Mouse (Mus musculus) midbrain, embryonic 10.5 days (tissue): ENCODE results near the gene Synj1. TPM values are rescaled to one million over a fixed set of nuclear protein-coding genes. Genes with fewer than 3 reads are reported as not detected.

Experiments used
- DNase-seq: peaks from one replicate; pipeline ENCODE4 v3.0.0-alpha.2; 2017; ENCODE audit warnings: low spot score
- H3K27ac ChIP-seq: fragments of 300-500 bp; sonication (generic); replicated peaks from 2 replicates; pipeline ENCODE4 v1.5.1; 2016; ENCODE audit warnings: mild to moderate bottlenecking
- H3K27me3 ChIP-seq: fragments of 300-500 bp; sonication (generic); 2 replicates; pipeline ENCODE4 v1.6.1; 2016; ENCODE audit warnings: low read depth, mild to moderate bottlenecking; ENCODE audit not compliant: poor library complexity, severe bottlenecking
- H3K36me3 ChIP-seq: fragments of 300-500 bp; sonication (generic); 2 replicates; pipeline ENCODE4 v1.6.1; 2016; ENCODE audit warnings: mild to moderate bottlenecking, moderate library complexity
- H3K4me1 ChIP-seq: fragments of 300-500 bp; sonication (generic); 2 replicates; pipeline ENCODE4 v1.6.1; 2016
- H3K4me3 ChIP-seq: fragments of 300-500 bp; sonication (generic); 2 replicates; pipeline ENCODE4 v1.5.1; 2016; ENCODE audit warnings: mild to moderate bottlenecking, moderate library complexity
- H3K9me3 ChIP-seq: fragments of 300-500 bp; sonication (generic); replicated peaks from 2 replicates; pipeline ENCODE4 v1.6.1; 2016; ENCODE audit warnings: mild to moderate bottlenecking
- WGBS: fragments of 180-500 bp; shearing (Covaris S2); methylation state at CpG from one replicate; pipeline ENCODE4 v1.1.7; 2016; 5-methylcytosine and 5-hydroxymethylcytosine counted together
- polyA plus RNA-seq: library from polyadenylated mRNA; unstranded; fragments of >200 nt; fragmentation: Nextera tagmentation; extraction: Ambion mirVana; gene quantifications from 2 replicates; pipeline ENCODE4 v1.2.1, GENCODE M21; 2016

Gene Synj1
- polyA plus RNA-seq, result 14.8 and 18.1 TPM in 2 replicates

DNA sequence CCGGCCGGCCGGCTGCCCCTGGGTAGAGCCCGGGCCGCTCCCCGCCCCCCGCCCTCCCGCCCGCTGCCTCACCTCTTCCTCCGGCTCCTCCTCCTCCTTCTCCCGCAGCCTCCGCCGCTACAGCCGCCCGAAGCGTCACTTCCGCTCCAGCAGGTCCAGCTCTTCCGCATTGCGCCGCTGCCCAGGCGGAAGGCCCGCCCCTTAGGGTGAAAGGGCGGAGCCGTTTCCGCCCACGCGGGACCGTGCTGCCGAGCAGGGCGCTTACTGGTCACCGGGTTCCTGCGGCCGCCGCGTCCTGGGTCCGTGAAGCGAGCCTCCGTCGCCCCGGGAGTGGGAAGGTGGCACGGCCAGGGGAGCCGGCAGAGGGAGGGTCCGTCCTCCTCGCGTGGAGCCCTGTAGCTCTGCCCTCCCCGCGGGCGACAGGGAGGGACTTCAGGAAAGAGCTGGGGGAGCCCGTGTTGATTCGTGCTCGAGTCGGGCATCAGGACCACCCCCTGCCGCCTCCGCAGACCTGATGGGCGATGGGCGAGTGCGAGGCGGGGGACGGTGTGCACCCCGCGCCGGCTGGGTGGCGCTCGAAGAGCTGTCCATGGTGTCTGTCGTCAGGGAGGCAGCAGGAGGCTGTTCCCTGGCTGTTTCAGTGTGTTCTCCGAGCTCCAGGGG, at the start of gene Synj1:
Gene Synj1, minus strand, starts transcription at position 288 of the 663 bp plus-strand sequence.
- H3K36me3 ChIP-seq, result peaks cover 31% of the 10 kb centered on the region
- H3K4me1 ChIP-seq, result peaks cover 21% of the 10 kb centered on the region
- no peaks in the 10 kb centered on the region for H3K9me3 ChIP-seq
- H3K27me3 ChIP-seq, result no peaks in the 10 kb centered on the region
- peak; percentile 92 for DNase-seq
- H3K4me3 ChIP-seq, result peak within 1 kb of the TSS; percentile 88
- under 1% methylated on average over 59 of the region's 66 CpGs for WGBS
- H3K27ac ChIP-seq, result peak within 1 kb of the TSS; percentile 90

DNA sequence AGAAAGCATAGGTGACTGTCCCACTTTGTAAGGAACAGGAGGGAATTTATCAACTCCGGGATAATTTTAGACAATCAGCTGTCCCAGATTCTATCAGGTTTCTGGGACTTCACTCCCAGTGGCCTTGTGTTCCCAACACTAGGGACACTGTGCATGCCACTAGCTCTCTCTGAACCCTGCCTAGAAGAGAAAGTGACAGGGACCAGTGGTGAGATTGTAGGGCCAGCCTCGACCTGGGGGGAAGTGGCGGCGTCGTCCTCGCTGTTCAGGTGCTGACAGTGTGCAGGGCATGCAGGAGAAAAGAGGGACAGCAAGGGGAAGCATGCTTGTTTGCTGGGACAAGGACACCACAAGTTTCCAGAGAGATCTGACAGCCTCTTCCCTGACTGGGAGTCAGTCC, 46.6 kb upstream of the Synj1 start:
- DNase-seq, result no peak
- no peaks in the 10 kb centered on the region for H3K9me3 ChIP-seq
- no peak overlapping the region for H3K4me3 ChIP-seq
- WGBS, result 81% methylated on average over 6 of the region's 6 CpGs
- H3K27ac ChIP-seq, result no peak overlapping the region
- no peaks in the 10 kb centered on the region for H3K36me3 ChIP-seq
- no peaks in the 10 kb centered on the region for H3K27me3 ChIP-seq
- H3K4me1 ChIP-seq, result no peaks in the 10 kb centered on the region

GRCm38 (mm10) chr16:91057261-91057660, 46.2 kb upstream of the Synj1 start:
- H3K4me1 ChIP-seq, result no peaks in the 10 kb centered on the region
- WGBS, result 94% methylated on average over 4 of the region's 4 CpGs

DNA sequence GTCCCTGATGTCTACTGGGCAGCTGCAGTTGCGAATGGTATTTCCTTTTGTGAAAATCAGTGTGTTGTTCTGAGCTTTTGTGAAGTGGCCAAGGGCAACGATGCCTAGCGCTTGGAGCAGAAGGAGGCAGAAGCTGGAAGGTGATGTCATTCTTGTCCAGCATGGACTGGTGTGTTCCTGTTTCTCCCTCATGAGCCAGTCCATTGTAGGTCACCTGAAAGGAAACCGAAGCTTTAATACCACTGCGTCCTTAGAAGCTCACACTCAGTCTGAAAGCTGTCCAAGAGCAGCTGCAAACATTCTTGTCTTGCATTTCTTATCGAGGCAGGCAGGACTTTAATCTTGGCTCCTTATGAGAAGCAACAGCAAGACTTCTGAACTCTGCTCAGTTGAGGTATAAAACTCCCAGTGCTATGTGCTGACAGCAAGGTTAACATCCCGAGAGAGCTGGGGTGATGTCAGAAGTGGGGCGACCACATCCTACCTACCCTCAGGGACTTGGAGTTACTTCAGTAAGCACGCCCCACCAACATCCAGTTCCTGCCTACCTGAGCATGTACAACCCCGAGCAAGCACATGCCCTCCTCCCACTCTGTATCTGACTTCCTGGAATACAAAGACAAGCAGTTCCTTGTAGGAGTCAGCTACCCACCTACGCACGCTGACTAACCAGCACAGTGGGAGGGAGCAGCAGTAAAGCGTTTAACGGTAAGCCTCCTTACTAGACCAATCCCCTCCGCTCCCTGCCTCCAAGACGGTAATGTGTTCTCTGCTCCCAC, 45.1 kb upstream of the Synj1 start:
- Histone ChIP-seq H3K4me1 (no peaks in the 10 kb centered on the region), H3K4me3 (no peak overlapping the region), H3K27me3 (peaks cover 5% of the 10 kb centered on the region; the same call in 1 of the 2 replicates), H3K36me3 (no peaks in the 10 kb centered on the region), H3K9me3 (no peaks in the 10 kb centered on the region), H3K27ac (no peak overlapping the region)
- 63% methylated on average over 16 of the region's 16 CpGs for WGBS
- DNase-seq, result no peak

More at GRCm38 (mm10) chr16:91057261-91057660, 46.2 kb upstream of the Synj1 start:
- Histone ChIP-seq H3K4me3 (no peak overlapping the region), H3K36me3 (no peaks in the 10 kb centered on the region), H3K27me3 (no peaks in the 10 kb centered on the region), H3K9me3 (no peaks in the 10 kb centered on the region), H3K27ac (no peak overlapping the region)
- no peak for DNase-seq

GRCm38 (mm10) chr16:91055150-91055549, 44.0 kb upstream of the Synj1 start:
- no peaks in the 10 kb centered on the region for H3K36me3 ChIP-seq
- no peaks in the 10 kb centered on the region for H3K9me3 ChIP-seq
- WGBS, result 84% methylated on average over 5 of the region's 5 CpGs
- no peak overlapping the region for H3K4me3 ChIP-seq
- no peak overlapping the region for H3K27ac ChIP-seq
- H3K4me1 ChIP-seq, result no peaks in the 10 kb centered on the region
- H3K27me3 ChIP-seq, result peaks cover 5% of the 10 kb centered on the region; the same call in 1 of the 2 replicates
- DNase-seq, result no peak

DNA sequence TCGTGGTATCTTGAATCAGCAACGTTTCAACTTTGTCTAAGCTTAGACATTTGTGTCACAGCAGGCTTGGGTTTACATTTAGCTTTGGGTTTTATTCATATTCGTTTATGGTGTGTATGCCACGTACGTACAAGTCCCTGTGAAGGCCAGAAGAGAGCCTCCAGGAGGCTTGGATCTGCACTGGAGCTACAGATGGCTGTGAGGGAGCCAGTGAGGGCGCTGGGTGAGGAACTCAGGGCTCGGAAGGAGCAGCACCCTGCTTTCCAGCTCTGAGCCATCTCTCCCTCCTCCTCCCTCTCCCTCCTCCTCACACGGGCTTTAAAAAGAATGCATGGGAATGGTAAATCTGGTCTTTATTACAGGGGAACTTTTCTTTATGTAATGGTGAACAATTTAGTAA, 42.5 kb upstream of the Synj1 start:
- peaks cover 5% of the 10 kb centered on the region; the same call in 1 of the 2 replicates for H3K27me3 ChIP-seq
- no peaks in the 10 kb centered on the region for H3K9me3 ChIP-seq
- 61% methylated on average over 8 of the region's 8 CpGs for WGBS
- no peak overlapping the region for H3K27ac ChIP-seq
- H3K36me3 ChIP-seq, result no peaks in the 10 kb centered on the region
- H3K4me3 ChIP-seq, result no peak overlapping the region
- DNase-seq, result no peak
- no peaks in the 10 kb centered on the region for H3K4me1 ChIP-seq

DNA sequence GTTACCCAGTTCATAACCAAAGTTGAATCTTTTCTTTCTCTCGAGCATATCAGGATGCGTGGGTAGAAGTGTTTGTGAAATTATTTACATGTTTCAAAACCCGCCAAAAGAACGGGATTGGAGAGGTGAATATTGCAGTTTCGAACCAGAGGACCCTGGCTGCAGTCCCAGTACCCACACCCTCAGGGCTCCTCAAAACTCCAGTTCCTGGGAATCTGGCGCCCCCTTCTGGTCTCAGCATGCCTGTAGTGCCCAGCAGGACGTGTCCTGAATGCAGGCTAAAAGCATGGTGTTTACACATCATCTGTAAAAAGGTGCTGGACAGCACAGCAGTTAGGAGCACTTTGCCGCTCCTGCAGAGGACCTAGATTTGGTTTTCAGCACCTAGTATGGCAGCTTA, 34.4 kb upstream of the Synj1 start:
- H3K4me3 ChIP-seq, result peak overlapping the region; percentile 85

DNA sequence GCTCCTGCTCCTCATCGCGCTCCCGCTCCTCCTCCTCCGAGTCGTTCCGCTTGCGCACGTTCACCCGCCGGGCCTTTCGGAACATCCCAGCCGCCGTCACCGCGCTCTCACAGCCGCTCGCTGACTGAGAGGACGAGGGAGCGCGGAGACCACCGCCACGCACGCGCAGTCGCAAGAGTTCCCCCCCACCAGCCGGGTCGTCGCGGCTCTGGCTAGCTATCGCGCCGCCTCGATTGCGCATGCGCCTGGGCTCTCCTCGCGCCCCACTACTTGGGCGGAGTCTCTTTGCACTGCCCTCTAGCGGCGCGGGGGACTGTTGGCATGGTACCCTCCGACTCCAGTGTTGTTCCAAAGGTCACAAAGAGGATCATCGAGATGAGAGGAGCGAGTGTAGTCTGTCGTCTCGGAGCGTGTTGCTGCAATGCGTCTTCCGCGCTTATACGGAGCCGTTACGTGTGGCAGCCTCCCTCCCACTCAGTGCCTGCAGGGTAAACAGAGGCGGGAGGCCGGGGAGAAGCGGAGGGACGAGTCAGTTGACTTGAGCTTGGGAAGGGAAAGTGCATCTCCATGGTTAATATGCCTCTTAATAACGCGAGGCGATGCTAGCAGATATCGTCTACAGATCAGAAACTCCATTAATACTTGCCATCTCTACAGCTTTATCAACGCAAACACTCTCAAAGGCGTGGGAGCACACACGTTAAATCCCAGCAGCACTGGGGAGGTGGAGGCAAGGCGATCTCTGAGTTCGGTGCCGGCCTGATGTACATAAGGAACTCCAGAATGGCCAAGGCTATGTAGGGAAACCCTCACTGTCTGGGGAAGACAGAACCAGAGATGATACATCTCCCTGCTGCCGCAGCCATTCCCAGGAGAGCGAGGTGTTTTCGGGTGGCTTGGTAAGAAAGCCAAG, 33.4 kb upstream of the Synj1 start, which contains the start of gene Paxbp1:
Gene Paxbp1, minus strand, starts transcription at position 274 of the 913 bp plus-strand sequence.
- peak within 1 kb of the TSS; percentile 95 for H3K27ac ChIP-seq
- peak; percentile 100 for DNase-seq
- H3K9me3 ChIP-seq, result no peaks in the 10 kb centered on the region
- peaks cover 21% of the 10 kb centered on the region for H3K4me1 ChIP-seq
- H3K27me3 ChIP-seq, result no peaks in the 10 kb centered on the region
- H3K36me3 ChIP-seq, result peaks cover 25% of the 10 kb centered on the region
- 2% methylated on average over 70 of the region's 70 CpGs for WGBS
- peak within 1 kb of the TSS; percentile 85 for H3K4me3 ChIP-seq

More for the DNA sequence above, 34.4 kb upstream of the Synj1 start:
- H3K4me1 ChIP-seq, result peaks cover 21% of the 10 kb centered on the region
- peaks cover 15% of the 10 kb centered on the region for H3K36me3 ChIP-seq
- peak; percentile 52 for DNase-seq
- H3K9me3 ChIP-seq, result no peaks in the 10 kb centered on the region
- 58% methylated on average over 8 of the region's 8 CpGs for WGBS
- H3K27me3 ChIP-seq, result no peaks in the 10 kb centered on the region
- H3K27ac ChIP-seq, result no peak overlapping the region

DNA sequence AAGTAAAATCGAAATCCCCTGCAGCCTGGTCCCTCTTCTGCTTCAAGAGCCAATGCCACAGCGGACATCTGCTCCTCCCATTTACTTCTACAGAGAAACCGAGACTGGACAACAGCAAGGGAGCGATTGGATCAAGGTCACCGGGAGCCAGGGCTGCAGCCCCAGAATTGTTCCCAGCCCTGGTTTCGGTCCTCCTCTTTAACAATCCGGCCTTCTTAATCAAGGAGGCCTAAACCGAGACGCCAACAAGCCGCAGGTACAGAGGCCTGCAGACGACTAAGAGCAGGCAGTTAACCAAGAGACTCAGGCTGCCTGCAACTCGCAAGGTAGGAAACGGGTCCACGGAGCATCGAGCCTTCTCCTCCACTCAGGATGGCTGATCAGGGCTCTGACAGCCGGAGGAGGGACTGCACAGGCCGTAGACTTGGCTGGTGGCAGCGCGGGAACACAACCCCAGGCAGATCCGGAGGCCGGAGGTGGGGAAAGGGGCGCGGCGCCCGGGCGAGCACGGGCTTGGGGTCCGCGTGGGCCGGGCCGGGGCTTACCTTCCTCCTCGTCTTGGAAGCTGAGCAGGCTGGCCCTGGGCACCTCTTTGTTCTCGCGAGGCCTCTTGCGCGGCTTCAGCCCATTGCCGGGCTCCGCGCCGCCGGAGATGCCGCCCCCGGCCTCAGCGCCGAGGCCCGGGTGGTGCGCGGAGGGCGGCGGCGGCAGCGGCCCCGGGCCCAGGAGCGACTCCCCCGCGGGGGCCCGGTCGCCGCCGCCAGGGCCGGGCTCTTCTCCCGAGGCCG, 32.5 kb upstream of the Synj1 start:
- WGBS, result under 1% methylated on average over 63 of the region's 63 CpGs
- DNase-seq, result peak; percentile 72

GRCm38 (mm10) chr16:91042640-91043039, 31.5 kb upstream of the Synj1 start:
- H3K4me3 ChIP-seq, result peak overlapping the region; percentile 85
- peaks cover 44% of the 10 kb centered on the region for H3K36me3 ChIP-seq
- DNase-seq, result no peak
- H3K4me1 ChIP-seq, result peaks cover 21% of the 10 kb centered on the region
- no peaks in the 10 kb centered on the region for H3K9me3 ChIP-seq
- no peak overlapping the region for H3K27ac ChIP-seq
- no peaks in the 10 kb centered on the region for H3K27me3 ChIP-seq
- 84% methylated on average over 1 of the region's 1 CpGs for WGBS

More for the DNA sequence above, 32.5 kb upstream of the Synj1 start:
- Histone ChIP-seq H3K9me3 (no peaks in the 10 kb centered on the region), H3K27ac (peak overlapping the region; percentile 95), H3K36me3 (peaks cover 34% of the 10 kb centered on the region), H3K27me3 (no peaks in the 10 kb centered on the region), H3K4me1 (peaks cover 21% of the 10 kb centered on the region), H3K4me3 (peak overlapping the region; percentile 85)

DNA sequence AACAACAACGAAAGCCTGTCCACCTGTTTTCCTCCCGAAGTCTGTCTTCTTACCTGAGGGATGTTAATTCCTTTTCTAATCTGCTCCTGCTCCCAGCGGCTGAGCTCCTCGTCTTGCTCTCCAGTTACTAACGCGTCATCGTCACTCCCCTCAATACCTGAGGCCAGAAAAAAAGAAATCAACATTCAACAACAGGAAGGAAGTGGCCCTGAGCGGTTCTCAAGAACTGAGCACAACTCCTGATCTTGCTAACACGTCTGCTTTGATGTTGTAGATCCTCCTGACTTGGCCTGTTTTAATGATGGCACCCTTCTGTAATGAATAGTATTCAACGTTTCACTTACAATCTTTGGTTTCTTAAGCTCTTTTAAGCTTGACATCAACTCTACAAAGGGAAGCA, 24.8 kb upstream of the Synj1 start:
- no peak for DNase-seq

More for the DNA sequence above, 24.8 kb upstream of the Synj1 start:
- Histone ChIP-seq H3K9me3 (no peaks in the 10 kb centered on the region), H3K27me3 (no peaks in the 10 kb centered on the region), H3K4me1 (no peaks in the 10 kb centered on the region), H3K4me3 (no peak overlapping the region), H3K27ac (no peak overlapping the region), H3K36me3 (peaks cover 99% of the 10 kb centered on the region)
- WGBS, result 94% methylated on average over 10 of the region's 10 CpGs
